Mouse (Mus musculus) layer of hippocampus, adult 6 months (tissue): ENCODE measurements around the gene Nudt10. TPM values are rescaled to one million over a fixed set of nuclear protein-coding genes. Genes with fewer than 3 reads are reported as not detected.

Experiments used
- long read RNA-seq, 2 experiments: library from polyadenylated mRNA; unstranded; transcript quantifications; one replicate each; pipeline ENCODE4 v2.0.0; 2019 to 2020
- polyA plus RNA-seq: library from polyadenylated mRNA; unstranded; fragments of <200 nt; fragmentation: Nextera tagmentation; gene quantifications from 2 replicates; pipeline ENCODE4 v1.2.3, GENCODE M21; 2021

The Nudt10 gene
- polyA plus RNA-seq, result 32.2 and 37.1 TPM in 2 replicates
- long read RNA-seq, experiment 1, transcript Nudt10-201 (2 exons, 1,775 nt), result major isoform, 29 of 53 reads
- long read RNA-seq, experiment 1, partial matches to known transcripts, result 0 of 53 reads
- long read RNA-seq, experiment 1, other reads (novel, unspliced or antisense), result 24 of 53 reads
- long read RNA-seq, experiment 2, transcript Nudt10-201 (2 exons, 1,775 nt), result major isoform, 88 of 93 reads
- long read RNA-seq, experiment 2, partial matches to known transcripts, result 0 of 93 reads
- long read RNA-seq, experiment 2, other reads (novel, unspliced or antisense), result 5 of 93 reads

DNA sequence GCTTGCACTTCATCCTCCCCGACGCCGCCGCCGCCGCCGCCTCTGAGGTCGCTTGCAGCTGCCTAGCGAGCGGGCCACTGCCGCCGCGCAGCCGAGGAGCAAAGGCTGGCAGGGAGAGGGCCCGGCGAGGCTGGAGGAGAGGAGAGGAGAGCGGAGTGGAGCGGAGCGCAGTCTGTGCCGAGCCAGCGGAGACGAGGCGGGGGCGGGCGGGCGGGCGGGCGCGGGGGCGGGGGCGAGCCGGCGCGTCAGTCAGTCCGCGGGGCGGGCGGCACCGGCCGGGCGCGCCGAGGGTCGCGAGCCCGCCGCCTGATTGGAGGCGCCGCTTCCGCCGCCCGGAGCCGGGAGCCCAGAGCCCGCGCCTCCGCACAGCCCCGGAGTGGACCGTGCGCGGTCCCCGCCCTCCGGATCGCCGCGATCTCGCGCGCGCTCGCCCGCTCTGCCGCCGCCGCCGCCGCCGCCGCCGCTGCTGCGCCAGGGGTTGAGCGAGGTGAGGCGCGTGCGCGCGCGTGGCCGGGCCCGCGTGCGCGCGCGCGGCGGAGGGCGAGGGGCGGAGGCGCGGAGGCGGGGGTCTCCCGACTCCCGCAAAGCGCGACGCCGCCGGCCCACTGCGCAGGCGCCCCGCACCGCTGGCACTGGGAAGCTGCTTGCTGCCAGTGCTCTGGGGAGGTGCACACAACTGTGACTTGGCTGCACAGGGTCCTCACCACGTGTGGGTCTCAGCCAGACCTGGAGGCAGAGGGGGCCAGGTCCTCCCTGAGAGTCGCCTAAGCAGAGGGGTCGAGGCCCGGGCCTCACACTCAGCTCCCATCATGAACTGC is at the start of gene Nudt10:
Gene Nudt10, minus strand, starts transcription at position 193 of the 818 bp plus-strand sequence.

Other genes starting within 250 kb of the Nudt10 start
- 11.8 and 13.6 TPM in 2 replicates for gene Nudt11, start 125.6 kb downstream of the Nudt10 start, polyA plus RNA-seq
- gene AU022751, start 89.6 kb downstream of the Nudt10 start, polyA plus RNA-seq, result not detected in 2 replicates
- gene Bmp15, start 147.7 kb upstream of the Nudt10 start, polyA plus RNA-seq, result 0.05 TPM in 1 of 2 replicates, not detected in the other
- 3.3 and 5.2 TPM in 2 replicates for gene Shroom4, start 226.8 kb upstream of the Nudt10 start, polyA plus RNA-seq